In genomic region chr7:28181376-28181775, GRCm38 (mm10) we compare ENCODE assay signal across 11 mouse cellular contexts. TPM values are rescaled to one million over a fixed set of nuclear protein-coding genes. Genes with fewer than 3 reads are reported as not detected.
DNase-seq lines count a peak whose midpoint lies in the region; ATAC-seq and TF ChIP-seq lines count a peak whose summit lies in the region.
"Had no signal": no experiment of that assay in that cellular context is flagged by ENCODE, and none has a peak within 500 bp of the region (broad histone marks: within the 10 kb centered on the region; RNA-seq: fewer than 3 reads in every experiment).

No protein-coding gene starts in this region.

- H3K27ac ChIP-seq in stomach, embryonic 15.5 days, result no peak overlapping the region
- H3K27ac ChIP-seq in stomach, postnatal 0 days (replicated peaks), result no peak overlapping the region
- peak overlapping the region; percentile 55 for H3K27ac ChIP-seq in liver, embryonic 16.5 days (ENCODE audit: low read length)

- H3K4me3 ChIP-seq in erythroblast, embryonic 14.5 days (replicated peaks), result peak overlapping the region; percentile 93
- no peak overlapping the region for H3K4me3 ChIP-seq in stomach, embryonic 15.5 days (replicated peaks)
- H3K4me3 ChIP-seq in stomach, postnatal 0 days (ENCODE audit: low read depth, low read length), result no peak overlapping the region
- H3K4me3 ChIP-seq in liver, embryonic 16.5 days (ENCODE audit: low read depth, low read length), result peak overlapping the region; percentile 95

- peaks cover 32% of the 10 kb centered on the region for H3K4me1 ChIP-seq in erythroblast, embryonic 14.5 days (ENCODE audit: control insufficient read depth)
- peaks cover 11% of the 10 kb centered on the region for H3K4me1 ChIP-seq in stomach, embryonic 15.5 days
- no peaks in the 10 kb centered on the region for H3K4me1 ChIP-seq in stomach, postnatal 0 days (replicated peaks; ENCODE audit: control insufficient read depth, insufficient read depth)
- peaks cover 15% of the 10 kb centered on the region for H3K4me1 ChIP-seq in liver, embryonic 16.5 days (ENCODE audit: control insufficient read depth, low read depth, low read length)

- no peak for ATAC-seq in erythroblast, adult 5-6 weeks (replicated peaks; ENCODE audit: low FRiP score, poor library complexity, severe bottlenecking)
- no peak for ATAC-seq in stomach, embryonic 15.5 days (ENCODE audit: insufficient read depth, low FRiP score, low read depth)
- ATAC-seq in stomach, postnatal 0 days (ENCODE audit: low FRiP score, low TSS enrichment), result no peak
- no peak for ATAC-seq in liver, embryonic 16.5 days (ENCODE audit: low read depth)
- ATAC-seq: Patski had no signal

- H3K4me2 ChIP-seq in stomach, embryonic 15.5 days, result peak overlapping the region; percentile 89; the same call in 1 of the 2 replicates
- no peak overlapping the region for H3K4me2 ChIP-seq in stomach, postnatal 0 days (replicated peaks; ENCODE audit: low read depth)
- H3K4me2 ChIP-seq in liver, embryonic 16.5 days (ENCODE audit: low read depth, low read length), result peak overlapping the region; percentile 99

- H3K9ac ChIP-seq in stomach, embryonic 15.5 days, result no peak overlapping the region
- H3K9ac ChIP-seq in stomach, postnatal 0 days (ENCODE audit: low read length), result no peak overlapping the region
- peak overlapping the region; percentile 52 for H3K9ac ChIP-seq in liver, embryonic 16.5 days (ENCODE audit: low read depth, low read length)

- 93% methylated on average over 12 of the region's 12 CpGs for WGBS in stomach, embryonic 15.5 days
- WGBS in stomach, postnatal 0 days, result 94% methylated on average over 12 of the region's 12 CpGs
- WGBS in liver, embryonic 16.5 days (ENCODE audit: insufficient replicate concordance), result 92% methylated on average over 12 of the region's 12 CpGs

- DNase-seq in stomach, postnatal 0 days (ENCODE audit: low spot score), result no peak
- DNase-seq in ovary, postnatal 14 days (ENCODE audit: low spot score), result no peak
- no peak for DNase-seq in right cerebral cortex, postnatal 14 days
- DNase-seq in adrenal gland, adult 8-10 months, result no peak
- DNase-seq: B cell, adult 2 months had no signal

- TF ChIP-seq CTCF in stomach, postnatal 0 days (IDR thresholded peaks at IDR 0.05; ENCODE audit: low read depth), result no peak

- peaks cover 78% of the 10 kb centered on the region for H3K36me3 ChIP-seq in erythroblast, embryonic 14.5 days (ENCODE audit: control insufficient read depth)
- H3K36me3 ChIP-seq in stomach, embryonic 15.5 days, result peaks cover 69% of the 10 kb centered on the region
- peaks cover 26% of the 10 kb centered on the region for H3K36me3 ChIP-seq in stomach, postnatal 0 days (ENCODE audit: control insufficient read depth, insufficient read depth, low read length)
- peaks cover 46% of the 10 kb centered on the region for H3K36me3 ChIP-seq in liver, embryonic 16.5 days (ENCODE audit: control insufficient read depth, insufficient read depth)

- no peak for TF ChIP-seq EP300 in stomach, postnatal 0 days (optimal IDR thresholded peaks at IDR 0.05)

- no peaks in the 10 kb centered on the region for H3K9me3 ChIP-seq in erythroblast, embryonic 14.5 days (ENCODE audit: control insufficient read depth, low read length)
- no peaks in the 10 kb centered on the region for H3K9me3 ChIP-seq in stomach, embryonic 15.5 days
- no peaks in the 10 kb centered on the region for H3K9me3 ChIP-seq in stomach, postnatal 0 days (ENCODE audit: control insufficient read depth, low read length)
- no peaks in the 10 kb centered on the region for H3K9me3 ChIP-seq in liver, embryonic 16.5 days (replicated peaks; ENCODE audit: control insufficient read depth, low read length)

- H3K27me3 ChIP-seq in erythroblast, embryonic 14.5 days (ENCODE audit: control insufficient read depth), result no peaks in the 10 kb centered on the region
- no peaks in the 10 kb centered on the region for H3K27me3 ChIP-seq in stomach, embryonic 15.5 days (replicated peaks)
- no peaks in the 10 kb centered on the region for H3K27me3 ChIP-seq in stomach, postnatal 0 days (ENCODE audit: control insufficient read depth, insufficient read depth, low read length)
- no peaks in the 10 kb centered on the region for H3K27me3 ChIP-seq in liver, embryonic 16.5 days (ENCODE audit: control insufficient read depth, insufficient read depth, low read depth, low read length)
- H3K27me3 ChIP-seq: Patski had no signal

RNA-seq across cellular contexts. Expression of gene Dyrk1b, which starts 2.1 kb away (rescaled TPM):
- 14.1 and 15.9 TPM in 2 replicates for polyA plus RNA-seq in erythroblast, embryonic 14.5 days (2012)
- total RNA-seq in erythroblast, adult 5-6 weeks (2015; ENCODE audit: low replicate concordance), result 2.1 and 4.6 TPM in 2 replicates
- total RNA-seq in erythroblast, adult 5-6 weeks (2017; ENCODE audit: low replicate concordance), result 6.4 and 6.6 TPM in 2 replicates
- polyA plus RNA-seq in stomach, embryonic 15.5 days (2015; fragmentation: Nextera tagmentation; extraction: Ambion mirVana), result 8.1 and 9.3 TPM in 2 replicates
- polyA plus RNA-seq in stomach, postnatal 0 days (2015; fragmentation: Nextera tagmentation; extraction: Ambion mirVana), result 4.6 and 5.7 TPM in 2 replicates
- 2.1 and 2.7 TPM in 2 replicates for polyA plus RNA-seq in liver, embryonic 16.5 days (2015; fragmentation: Nextera tagmentation; extraction: Ambion mirVana)
- total RNA-seq in adrenal gland, adult 8-10 months (2022), result 10 to 100 TPM; 29.4 to 35.8 (median 34.7) TPM

RNA-seq across cellular contexts. Expression of gene Fbl, which starts 11.9 kb away (rescaled TPM):
- polyA plus RNA-seq in erythroblast, embryonic 14.5 days (2012), result 18.4 TPM in 2 replicates
- 12.5 and 30.1 TPM in 2 replicates for total RNA-seq in erythroblast, adult 5-6 weeks (2015; ENCODE audit: low replicate concordance)
- 22.2 and 30.7 TPM in 2 replicates for total RNA-seq in erythroblast, adult 5-6 weeks (2017; ENCODE audit: low replicate concordance)
- 108 and 135 TPM in 2 replicates for polyA plus RNA-seq in stomach, embryonic 15.5 days (2015; fragmentation: Nextera tagmentation; extraction: Ambion mirVana)
- polyA plus RNA-seq in stomach, postnatal 0 days (2015; fragmentation: Nextera tagmentation; extraction: Ambion mirVana), result 57.1 and 61.6 TPM in 2 replicates
- 39.3 and 39.7 TPM in 2 replicates for polyA plus RNA-seq in liver, embryonic 16.5 days (2015; fragmentation: Nextera tagmentation; extraction: Ambion mirVana)
- total RNA-seq in adrenal gland, adult 8-10 months (2022), result 100 to 1,000 TPM in 1 of 4 experiments, 10 to 100 TPM in 3; 80.8 to 102 (median 88.7) TPM

RNA-seq across cellular contexts. Expression of gene 9530053A07Rik, which starts 52.1 kb away (rescaled TPM):
- polyA plus RNA-seq in erythroblast, embryonic 14.5 days (2012), result 0.01 TPM in 1 of 2 replicates, not detected in the other
- total RNA-seq in erythroblast, adult 5-6 weeks (2015; ENCODE audit: low replicate concordance), result not detected in 2 replicates
- 0.28 TPM in 1 of 2 replicates, not detected in the other for total RNA-seq in erythroblast, adult 5-6 weeks (2017; ENCODE audit: low replicate concordance)
- polyA plus RNA-seq in stomach, embryonic 15.5 days (2015; fragmentation: Nextera tagmentation; extraction: Ambion mirVana), result 0.04 and 0.05 TPM in 2 replicates
- polyA plus RNA-seq in stomach, postnatal 0 days (2015; fragmentation: Nextera tagmentation; extraction: Ambion mirVana), result 0.08 and 0.12 TPM in 2 replicates
- polyA plus RNA-seq in liver, embryonic 16.5 days (2015; fragmentation: Nextera tagmentation; extraction: Ambion mirVana), result not detected in 2 replicates
- not detected for total RNA-seq in adrenal gland, adult 8-10 months (2022)
- polyA plus RNA-seq: limb, embryonic 14.5 days had no signal

Comparison
In these comparisons a context has a peak if more than half of its experiments do, and no peak if none do; other contexts are left out.
1. H3K4me3 ChIP-seq: peak in erythroblast, embryonic 14.5 days (single experiment) and liver, embryonic 16.5 days (single experiment); none in stomach, embryonic 15.5 days (single experiment) and stomach, postnatal 0 days (single experiment).